Comparison of ENCODE assay signal across 24 mouse cellular contexts in genomic region chr19:33040512-33040911, GRCm38 (mm10).
"Had no signal": no experiment of that assay in that cellular context is flagged by ENCODE, and none has a peak within 500 bp of the region (broad histone marks: within the 10 kb centered on the region; RNA-seq: fewer than 3 reads in every experiment).

No protein-coding gene starts in this region.

- H3K9me3 ChIP-seq: heart, embryonic 13.5 days; heart, embryonic 15.5 days; hindbrain, embryonic 13.5 days; hindbrain, embryonic 15.5 days; kidney, embryonic 15.5 days; limb, embryonic 13.5 days; limb, embryonic 15.5 days; liver, embryonic 12.5 days had no signal

- ATAC-seq: hindbrain, postnatal 0 days; intestine, embryonic 16.5 days; liver, embryonic 12.5 days had no signal

- H3K27me3 ChIP-seq: heart, embryonic 13.5 days; heart, embryonic 15.5 days; hindbrain, embryonic 13.5 days; hindbrain, embryonic 15.5 days; kidney, embryonic 15.5 days; limb, embryonic 15.5 days; liver, embryonic 12.5 days had no signal

- DNase-seq: gastrocnemius, postnatal 14 days; gastrocnemius, postnatal 36 days; heart, adult 2 months; heart, postnatal 14 days; heart, postnatal 36 days; kidney, adult 11 months; kidney, adult 2 months; kidney, adult 9 months; kidney, postnatal 14 days; kidney, postnatal 36 days; left cerebral cortex, postnatal 4 days had no signal

- H3K27ac ChIP-seq: heart, adult 2 months; heart, embryonic 13.5 days; heart, embryonic 15.5 days; hindbrain, embryonic 13.5 days; hindbrain, embryonic 15.5 days; hindbrain, postnatal 0 days; kidney, embryonic 15.5 days; kidney, postnatal 0 days; layer of hippocampus, adult 2 months; limb, embryonic 13.5 days; limb, embryonic 15.5 days; liver, embryonic 12.5 days had no signal

- H3K4me3 ChIP-seq: heart, adult 2 months; heart, embryonic 13.5 days; heart, embryonic 15.5 days; hindbrain, embryonic 13.5 days; hindbrain, embryonic 15.5 days; kidney, embryonic 15.5 days; layer of hippocampus, adult 2 months; limb, embryonic 13.5 days; limb, embryonic 15.5 days; liver, embryonic 12.5 days had no signal

- H3K9ac ChIP-seq: heart, embryonic 13.5 days; heart, embryonic 15.5 days; hindbrain, embryonic 13.5 days; hindbrain, embryonic 15.5 days; kidney, embryonic 15.5 days; limb, embryonic 13.5 days; limb, embryonic 15.5 days; liver, embryonic 12.5 days had no signal

- H3K36me3 ChIP-seq: heart, embryonic 13.5 days; heart, embryonic 15.5 days; hindbrain, embryonic 13.5 days; hindbrain, embryonic 15.5 days; kidney, embryonic 15.5 days; limb, embryonic 13.5 days; limb, embryonic 15.5 days; liver, embryonic 12.5 days had no signal

- H3K4me1 ChIP-seq: hindbrain, embryonic 13.5 days; hindbrain, embryonic 15.5 days; liver, embryonic 12.5 days had no signal

- H3K4me2 ChIP-seq: heart, embryonic 11.5 days; heart, embryonic 13.5 days; heart, embryonic 15.5 days; hindbrain, embryonic 13.5 days; hindbrain, embryonic 15.5 days; kidney, embryonic 15.5 days; limb, embryonic 13.5 days; limb, embryonic 15.5 days; liver, embryonic 12.5 days had no signal
